Mouse (Mus musculus): Measurements from ENCODE around the gene Cadm1. TPM values are rescaled to one million over a fixed set of nuclear protein-coding genes. Genes with fewer than 3 reads are reported as not detected.

Cadm1 gene
- polyA plus RNA-seq, 1 experiment from 2014 or later, result 105 TPM

DNA sequence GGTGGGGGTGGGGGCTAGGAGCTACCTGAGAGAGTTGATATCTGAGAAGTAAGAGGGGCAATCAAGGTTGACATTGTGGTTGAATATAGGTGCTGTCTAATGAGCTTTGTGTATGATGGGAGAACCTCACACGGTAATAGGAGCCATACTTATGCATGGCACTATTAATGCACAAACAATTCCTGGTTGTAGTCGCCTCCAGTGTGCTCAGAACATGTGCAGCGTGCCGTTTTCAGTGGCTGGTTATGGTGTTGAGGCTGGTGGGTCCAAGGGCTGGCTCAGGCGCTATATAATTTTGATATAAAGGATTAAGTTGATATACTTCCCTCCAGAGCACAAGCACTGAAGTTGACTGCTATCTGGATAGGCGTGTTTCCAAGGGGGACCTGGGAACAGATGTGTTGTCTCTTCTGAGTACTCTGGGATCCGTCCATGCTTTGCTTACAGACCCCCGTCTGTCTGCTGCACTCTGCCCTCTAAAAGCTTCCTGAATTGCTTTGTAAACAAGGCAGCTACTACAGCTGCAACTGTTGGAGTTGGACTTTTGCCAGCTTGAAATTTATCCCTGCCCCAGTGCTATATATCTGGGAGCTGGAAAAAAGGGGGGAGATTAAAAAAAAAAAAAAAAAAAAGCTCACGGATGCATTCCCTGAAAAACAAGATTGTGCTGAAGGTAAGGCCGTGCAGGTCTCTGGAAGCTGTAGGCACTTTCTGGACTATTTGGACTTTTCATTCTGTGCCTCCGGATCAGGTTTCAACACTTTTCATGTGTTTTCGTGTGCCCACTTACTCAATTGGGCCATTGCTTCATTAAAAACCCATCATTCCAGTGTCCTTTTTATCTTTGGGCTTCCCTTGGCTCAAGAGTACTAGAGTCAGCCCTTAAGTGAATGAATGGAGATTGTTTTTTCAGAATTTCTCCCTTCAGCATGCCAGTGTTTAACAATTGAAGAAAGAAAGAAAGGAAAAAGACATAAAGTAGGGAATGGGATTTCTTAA, 93.8 kb downstream of the Cadm1 start:
- no peaks in the 10 kb centered on the region for H3K36me3 ChIP-seq (ENCODE audit: control insufficient read depth, insufficient read depth, low read length)
- no peak overlapping the region for H3K27ac ChIP-seq (ENCODE audit: low read depth, low read length)
- DNase-seq (ENCODE audit: low spot score), result no peak
- 69% methylated on average over 12 of the region's 12 CpGs for WGBS
- H3K9me3 ChIP-seq (ENCODE audit: control insufficient read depth, low read length), result no peaks in the 10 kb centered on the region
- no peak overlapping the region for H3K9ac ChIP-seq (ENCODE audit: low read length)
- H3K27me3 ChIP-seq (ENCODE audit: control insufficient read depth, insufficient read depth, low read length), result no peaks in the 10 kb centered on the region
- H3K4me1 ChIP-seq (replicated peaks; ENCODE audit: control insufficient read depth, insufficient read depth, low read length), result peaks cover 5% of the 10 kb centered on the region; the same call in 1 of the 2 replicates
- no peak for ATAC-seq (replicated peaks; ENCODE audit: low FRiP score)
- no peak overlapping the region for H3K4me2 ChIP-seq (ENCODE audit: low read depth, low read length, severe bottlenecking)
- no peak overlapping the region for H3K4me3 ChIP-seq (ENCODE audit: low read depth, low read length)

DNA sequence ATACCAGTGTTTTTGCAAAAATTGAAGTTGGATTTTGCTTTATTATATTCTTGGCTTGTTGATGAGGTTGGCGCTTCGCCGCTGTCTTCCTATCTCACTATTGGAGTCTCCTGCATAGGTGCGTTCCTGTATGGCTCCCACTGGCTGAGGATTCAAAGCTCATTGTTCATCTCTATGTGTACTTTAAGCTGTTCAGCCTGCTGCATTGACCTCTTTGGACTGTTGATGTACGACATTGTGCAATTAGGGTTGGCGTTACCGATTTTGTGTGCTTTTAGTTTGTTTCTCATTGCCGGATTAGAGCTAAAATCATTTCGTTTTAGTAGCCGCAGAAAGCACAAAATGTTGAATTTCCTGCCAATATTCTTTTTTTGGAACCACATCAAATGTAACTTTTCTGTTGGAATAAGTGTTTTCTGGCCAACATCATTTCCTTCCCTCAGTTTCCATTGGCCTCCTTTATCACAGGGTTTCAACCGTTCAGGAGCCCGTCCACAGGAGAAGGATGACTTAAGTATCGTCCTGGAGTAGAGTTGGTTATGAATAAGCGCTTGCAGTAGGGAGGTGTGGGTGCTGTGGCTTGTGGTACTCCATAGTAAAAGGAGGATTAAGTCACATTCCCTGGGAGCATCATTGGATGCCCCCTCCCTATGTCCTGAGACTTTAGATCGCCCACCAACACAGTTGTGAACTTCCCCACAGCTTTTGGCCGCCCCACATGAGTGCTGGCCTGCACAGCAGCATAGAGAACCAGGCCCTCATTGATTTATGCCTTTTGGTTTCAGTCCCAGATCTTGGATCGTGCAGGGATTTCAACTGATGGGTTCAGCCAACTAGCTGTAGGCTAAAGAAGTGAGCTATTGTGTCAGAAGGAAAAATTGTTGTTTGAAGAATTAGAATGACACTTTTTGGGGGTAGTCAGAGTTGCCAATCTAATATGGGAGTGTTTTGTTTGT, 94.9 kb downstream of the Cadm1 start:
- DNase-seq (ENCODE audit: low spot score) (no peak), ATAC-seq (replicated peaks; ENCODE audit: low FRiP score) (no peak)
- no peaks in the 10 kb centered on the region for H3K27me3 ChIP-seq (ENCODE audit: control insufficient read depth, insufficient read depth, low read length)
- no peak overlapping the region for H3K4me3 ChIP-seq (ENCODE audit: low read depth, low read length)
- no peak overlapping the region for H3K27ac ChIP-seq (ENCODE audit: low read depth, low read length)
- peaks cover 5% of the 10 kb centered on the region; the same call in 1 of the 2 replicates for H3K4me1 ChIP-seq (replicated peaks; ENCODE audit: control insufficient read depth, insufficient read depth, low read length)
- no peaks in the 10 kb centered on the region for H3K36me3 ChIP-seq (ENCODE audit: control insufficient read depth, insufficient read depth, low read length)
- no peaks in the 10 kb centered on the region for H3K9me3 ChIP-seq (ENCODE audit: control insufficient read depth, low read length)
- no peak overlapping the region for H3K4me2 ChIP-seq (ENCODE audit: low read depth, low read length, severe bottlenecking)
- WGBS, result 91% methylated on average over 17 of the region's 17 CpGs
- no peak overlapping the region for H3K9ac ChIP-seq (ENCODE audit: low read length)

- Histone ChIP-seq H3K27ac (ENCODE audit: low read depth, low read length) (no peak overlapping the region), H3K4me2 (ENCODE audit: low read depth, low read length, severe bottlenecking) (no peak overlapping the region), H3K4me1 (replicated peaks; ENCODE audit: control insufficient read depth, insufficient read depth, low read length) (peaks cover 5% of the 10 kb centered on the region; the same call in 1 of the 2 replicates), H3K9ac (ENCODE audit: low read length) (no peak overlapping the region), H3K9me3 (ENCODE audit: control insufficient read depth, low read length) (no peaks in the 10 kb centered on the region), H3K4me3 (ENCODE audit: low read depth, low read length) (no peak overlapping the region), H3K27me3 (ENCODE audit: control insufficient read depth, insufficient read depth, low read length) (no peaks in the 10 kb centered on the region), H3K36me3 (ENCODE audit: control insufficient read depth, insufficient read depth, low read length) (no peaks in the 10 kb centered on the region)
- DNase-seq (ENCODE audit: low spot score) (no peak), ATAC-seq (replicated peaks; ENCODE audit: low FRiP score) (no peak)
- WGBS, result 87% methylated on average over 7 of the region's 7 CpGs
Measured at GRCm38 (mm10) chr9:47625621-47626210, 95.7 kb downstream of the Cadm1 start.

DNA sequence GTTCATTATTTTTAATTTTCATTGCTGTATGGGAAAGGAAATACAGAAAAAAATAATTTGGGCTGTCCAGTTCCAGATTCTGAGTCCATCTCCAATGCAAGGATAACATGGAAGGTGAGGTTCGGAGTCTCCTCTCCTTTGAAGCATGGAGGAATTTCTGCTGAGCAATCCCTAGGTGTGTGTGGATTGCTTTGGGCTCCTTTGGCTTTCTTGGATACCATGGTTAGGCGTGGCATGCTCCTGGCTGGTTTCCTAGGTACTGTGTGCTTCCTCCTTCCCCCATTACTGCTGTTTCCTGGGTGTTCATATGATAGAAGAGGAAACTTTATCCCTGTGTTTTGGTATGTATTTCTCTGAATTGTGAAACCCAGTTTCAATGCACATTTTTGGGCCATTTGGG, 98.0 kb downstream of the Cadm1 start:
- Histone ChIP-seq H3K27ac (ENCODE audit: low read depth, low read length) (no peak overlapping the region), H3K36me3 (ENCODE audit: control insufficient read depth, insufficient read depth, low read length) (no peaks in the 10 kb centered on the region), H3K4me3 (ENCODE audit: low read depth, low read length) (no peak overlapping the region), H3K4me1 (replicated peaks; ENCODE audit: control insufficient read depth, insufficient read depth, low read length) (peaks cover 5% of the 10 kb centered on the region; the same call in 1 of the 2 replicates), H3K4me2 (ENCODE audit: low read depth, low read length, severe bottlenecking) (no peak overlapping the region), H3K27me3 (ENCODE audit: control insufficient read depth, insufficient read depth, low read length) (no peaks in the 10 kb centered on the region), H3K9ac (ENCODE audit: low read length) (no peak overlapping the region), H3K9me3 (ENCODE audit: control insufficient read depth, low read length) (no peaks in the 10 kb centered on the region)
- ATAC-seq (replicated peaks; ENCODE audit: low FRiP score), result no peak
- WGBS, result 96% methylated on average over 2 of the region's 2 CpGs
- DNase-seq (ENCODE audit: low spot score), result no peak

DNA sequence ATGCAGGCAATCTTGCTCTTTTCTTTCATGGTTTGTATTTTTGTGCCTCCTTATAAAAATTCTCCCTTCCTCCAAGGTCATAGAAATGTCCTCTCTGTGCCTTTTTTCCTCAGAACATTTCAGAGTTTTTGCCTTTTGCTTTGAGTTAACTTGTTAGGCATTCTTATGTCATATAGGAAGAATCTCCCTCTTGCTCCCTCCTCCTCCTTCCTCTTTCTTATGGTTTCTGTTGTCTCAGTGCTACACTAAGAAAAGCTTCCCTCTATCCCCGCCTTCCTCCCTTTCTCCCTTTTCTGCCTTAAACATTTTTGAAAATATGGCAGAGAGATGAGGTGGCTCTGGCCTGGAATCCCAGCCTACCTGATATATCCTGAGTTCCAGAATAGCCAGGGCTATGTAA, 98.6 kb downstream of the Cadm1 start:
- Histone ChIP-seq H3K27ac (ENCODE audit: low read depth, low read length) (no peak overlapping the region), H3K9ac (ENCODE audit: low read length) (no peak overlapping the region), H3K4me2 (ENCODE audit: low read depth, low read length, severe bottlenecking) (no peak overlapping the region), H3K27me3 (ENCODE audit: control insufficient read depth, insufficient read depth, low read length) (no peaks in the 10 kb centered on the region), H3K4me3 (ENCODE audit: low read depth, low read length) (no peak overlapping the region), H3K36me3 (ENCODE audit: control insufficient read depth, insufficient read depth, low read length) (no peaks in the 10 kb centered on the region), H3K4me1 (replicated peaks; ENCODE audit: control insufficient read depth, insufficient read depth, low read length) (peaks cover 2% of the 10 kb centered on the region; the same call in 1 of the 2 replicates), H3K9me3 (ENCODE audit: control insufficient read depth, low read length) (no peaks in the 10 kb centered on the region)
- ATAC-seq (replicated peaks; ENCODE audit: low FRiP score) (no peak), DNase-seq (ENCODE audit: low spot score) (no peak)
- WGBS, result 89% methylated on average over 1 of the region's 1 CpGs

DNA sequence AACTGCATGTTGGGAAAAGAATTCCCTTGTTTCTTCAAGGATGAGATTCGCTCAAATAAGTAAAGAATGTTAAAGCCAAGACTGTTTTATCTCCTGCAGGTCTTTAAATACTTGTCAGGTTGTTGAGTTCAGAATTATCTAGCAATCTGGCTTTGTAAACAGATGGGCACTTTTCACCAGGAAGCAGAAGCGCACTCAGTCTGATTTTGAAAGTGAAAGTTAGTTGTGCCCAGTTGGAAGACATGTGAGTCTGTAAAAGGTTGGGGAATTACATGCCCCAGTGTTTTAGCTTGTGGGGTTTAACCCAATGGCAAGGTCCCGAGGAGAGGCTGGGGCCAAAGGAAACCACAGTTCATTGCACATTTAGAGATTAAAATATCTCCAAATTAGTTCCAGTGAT, 104.7 kb downstream of the Cadm1 start:
- 70% methylated on average over 3 of the region's 3 CpGs for WGBS
- no peak for ATAC-seq (replicated peaks; ENCODE audit: low FRiP score)

GRCm38 (mm10) chr9:47642663-47643062, 112.7 kb downstream of the Cadm1 start:
- Histone ChIP-seq H3K9me3 (ENCODE audit: control insufficient read depth, low read length) (no peaks in the 10 kb centered on the region), H3K36me3 (ENCODE audit: control insufficient read depth, insufficient read depth, low read length) (no peaks in the 10 kb centered on the region), H3K27me3 (ENCODE audit: control insufficient read depth, insufficient read depth, low read length) (no peaks in the 10 kb centered on the region), H3K4me1 (replicated peaks; ENCODE audit: control insufficient read depth, insufficient read depth, low read length) (0 out of 2 replicates have a peak, but pooled peaks cover 2% of the 10 kb centered on the region), H3K9ac (ENCODE audit: low read length) (no peak overlapping the region), H3K4me3 (ENCODE audit: low read depth, low read length) (no peak overlapping the region), H3K4me2 (ENCODE audit: low read depth, low read length, severe bottlenecking) (no peak overlapping the region), H3K27ac (ENCODE audit: low read depth, low read length) (no peak overlapping the region)
- 71% methylated on average over 4 of the region's 4 CpGs for WGBS
- ATAC-seq (replicated peaks; ENCODE audit: low FRiP score) (no peak), DNase-seq (ENCODE audit: low spot score) (no peak)

More for the DNA sequence above, 104.7 kb downstream of the Cadm1 start:
- no peak overlapping the region for H3K4me2 ChIP-seq (ENCODE audit: low read depth, low read length, severe bottlenecking)
- H3K4me3 ChIP-seq (ENCODE audit: low read depth, low read length), result no peak overlapping the region
- H3K9me3 ChIP-seq (ENCODE audit: control insufficient read depth, low read length), result no peaks in the 10 kb centered on the region
- peaks cover 4% of the 10 kb centered on the region; the same call in 1 of the 2 replicates for H3K4me1 ChIP-seq (replicated peaks; ENCODE audit: control insufficient read depth, insufficient read depth, low read length)
- H3K27me3 ChIP-seq (ENCODE audit: control insufficient read depth, insufficient read depth, low read length), result no peaks in the 10 kb centered on the region
- H3K36me3 ChIP-seq (ENCODE audit: control insufficient read depth, insufficient read depth, low read length), result no peaks in the 10 kb centered on the region
- H3K27ac ChIP-seq (ENCODE audit: low read depth, low read length), result no peak overlapping the region
- no peak overlapping the region for H3K9ac ChIP-seq (ENCODE audit: low read length)
- DNase-seq (ENCODE audit: low spot score), result no peak

GRCm38 (mm10) chr9:47645056-47645455, 115.1 kb downstream of the Cadm1 start:
- no peak overlapping the region for H3K27ac ChIP-seq (ENCODE audit: low read depth, low read length)
- H3K4me3 ChIP-seq (ENCODE audit: low read depth, low read length), result no peak overlapping the region
- WGBS, result 92% methylated on average over 2 of the region's 2 CpGs
- H3K36me3 ChIP-seq (ENCODE audit: control insufficient read depth, insufficient read depth, low read length), result no peaks in the 10 kb centered on the region
- H3K4me1 ChIP-seq (replicated peaks; ENCODE audit: control insufficient read depth, insufficient read depth, low read length), result no peaks in the 10 kb centered on the region
- ATAC-seq (replicated peaks; ENCODE audit: low FRiP score), result no peak
- H3K9me3 ChIP-seq (ENCODE audit: control insufficient read depth, low read length), result no peaks in the 10 kb centered on the region
- no peak overlapping the region for H3K4me2 ChIP-seq (ENCODE audit: low read depth, low read length, severe bottlenecking)
- no peak overlapping the region for H3K9ac ChIP-seq (ENCODE audit: low read length)
- DNase-seq (ENCODE audit: low spot score), result no peak
- H3K27me3 ChIP-seq (ENCODE audit: control insufficient read depth, insufficient read depth, low read length), result no peaks in the 10 kb centered on the region

Data from forebrain, embryonic 11.5 days (tissue).